Mouse (Mus musculus) frontal cortex, postnatal 25 days (tissue): ENCODE results near the gene Ccdc62.

ENCODE experiments used
- DNase-seq, 2 experiments: peaks; one replicate each; pipeline ENCODE4 v3.0.0; 2022; ENCODE audit warnings: low spot score in 2 of 2

The Ccdc62 gene

DNA sequence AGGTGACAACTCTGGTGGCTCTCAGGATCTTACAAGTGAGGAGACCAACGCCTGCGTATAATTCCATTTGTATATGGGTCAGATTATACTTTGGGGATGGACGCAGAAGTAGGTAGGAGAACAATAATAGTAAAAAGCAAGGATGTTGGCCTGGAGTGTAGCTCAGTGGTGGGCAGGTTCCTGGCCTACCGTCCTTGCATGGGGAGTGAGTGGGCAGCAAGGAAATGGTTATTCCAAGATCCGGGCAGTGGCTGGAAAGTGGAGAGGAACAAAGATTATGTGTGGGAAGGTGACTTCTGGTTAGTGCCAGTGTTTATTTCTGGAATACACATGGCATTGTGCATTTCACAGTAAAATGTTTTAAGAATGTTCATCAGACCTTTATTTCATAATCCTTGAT is 5.5 kb downstream of the Ccdc62 start:
- no peak for DNase-seq

DNA sequence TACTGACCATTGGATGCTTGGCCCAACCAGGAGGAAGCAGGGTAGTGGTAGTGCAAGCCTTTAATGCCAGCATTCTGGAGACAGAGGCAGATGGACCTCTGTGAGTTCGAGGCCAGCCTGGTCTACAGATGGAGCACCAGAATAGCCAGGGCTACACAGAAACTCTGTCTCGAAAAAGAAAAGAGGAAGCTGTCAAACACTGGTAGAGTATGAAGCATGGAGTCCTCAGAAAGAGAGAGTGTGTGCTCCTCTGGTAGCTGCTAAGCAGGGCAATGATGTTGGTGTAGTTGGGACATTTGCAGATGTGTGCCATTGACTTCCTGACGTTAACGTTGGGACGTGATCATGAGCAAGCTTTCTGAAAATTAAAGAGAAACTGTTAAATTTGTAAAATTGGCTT is 8.0 kb downstream of the Ccdc62 start:
- DNase-seq, result no peak

DNA sequence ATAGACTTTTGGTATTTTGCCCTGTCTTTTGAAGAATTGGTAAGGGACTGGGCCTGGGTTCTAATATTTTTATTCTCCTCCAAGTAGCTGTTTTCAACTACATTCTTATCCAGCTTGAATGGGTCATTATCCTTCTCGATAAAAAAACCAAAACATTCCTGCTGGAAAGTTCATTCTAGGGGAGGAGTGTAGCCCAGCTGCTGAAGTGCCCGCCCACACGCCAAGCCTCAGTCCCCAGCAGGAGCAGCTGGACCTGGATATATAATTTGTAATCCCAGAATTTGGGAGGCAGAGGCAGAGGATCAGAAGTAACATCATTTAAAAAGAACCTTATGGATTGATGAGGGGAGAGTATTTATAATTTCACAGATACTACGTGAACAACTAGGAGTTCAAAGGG is 16.1 kb downstream of the Ccdc62 start:
- DNase-seq, result no peak

DNA sequence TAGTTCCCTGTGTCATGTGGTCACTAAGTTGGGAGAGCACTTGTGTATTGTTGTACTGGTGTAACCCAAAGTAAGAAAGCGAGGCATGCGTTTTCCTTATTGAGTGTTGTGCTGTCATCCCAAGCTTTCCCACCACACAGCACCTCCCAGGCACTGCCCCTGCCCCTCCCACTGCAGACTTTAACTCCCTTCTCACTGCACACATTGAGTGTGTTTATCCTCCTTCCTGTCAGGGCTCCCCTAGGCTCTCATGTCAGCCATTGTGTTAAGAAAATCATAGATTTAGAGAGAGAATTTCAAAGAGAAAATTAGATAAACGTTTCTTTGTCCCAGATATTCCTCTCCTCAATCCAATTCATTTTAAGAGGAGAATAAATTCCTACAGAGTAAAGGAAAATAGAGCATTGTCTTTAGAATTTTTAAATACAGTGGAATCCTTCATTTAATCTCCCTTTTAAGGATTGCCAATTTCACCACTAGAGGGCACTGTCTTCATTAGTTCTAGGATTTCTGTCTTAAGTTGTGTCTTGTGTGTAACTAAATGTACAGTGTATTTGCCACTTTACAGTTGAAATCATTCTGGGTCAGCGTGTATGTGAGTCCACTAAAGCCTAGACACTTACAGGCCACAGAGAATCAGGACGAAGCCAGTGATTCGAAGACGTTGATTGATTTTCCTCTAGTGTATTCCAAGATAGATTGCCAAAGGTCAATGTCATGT is 16.7 kb downstream of the Ccdc62 start:
- DNase-seq, result no peak

DNA sequence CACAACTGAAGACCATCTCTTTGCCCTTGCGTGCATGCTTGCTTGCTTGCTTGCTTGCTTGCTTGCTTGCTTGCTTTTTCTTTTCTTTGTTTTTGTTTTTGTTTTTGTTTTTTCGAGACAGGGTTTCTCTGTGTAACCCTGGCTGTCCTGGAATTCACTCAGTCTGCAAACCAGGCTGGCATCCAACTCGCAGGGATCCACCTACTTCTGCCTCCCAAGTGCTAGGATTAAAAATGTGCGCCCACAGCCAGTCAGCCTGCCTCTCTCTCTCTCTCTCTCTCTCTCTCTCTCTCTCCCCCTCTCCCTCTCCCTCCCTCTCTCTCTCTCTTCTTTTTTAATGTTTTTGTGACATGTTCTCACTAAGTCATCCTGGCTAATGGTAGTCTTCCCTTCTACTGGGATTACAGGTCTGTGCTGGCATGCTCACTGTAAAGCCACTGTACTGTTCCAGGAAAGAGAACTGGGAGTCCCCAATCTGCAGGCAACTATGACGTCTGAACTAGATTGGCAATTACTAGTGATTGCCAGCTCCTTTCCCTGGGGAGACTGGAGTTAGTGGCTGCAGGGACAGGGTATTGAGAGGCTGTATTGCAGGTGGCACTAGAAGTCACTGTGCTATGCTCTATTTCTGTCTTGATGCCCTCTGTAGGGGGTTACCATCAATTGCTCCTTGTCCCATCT is 22.0 kb downstream of the Ccdc62 start:
- no peak for DNase-seq

DNA sequence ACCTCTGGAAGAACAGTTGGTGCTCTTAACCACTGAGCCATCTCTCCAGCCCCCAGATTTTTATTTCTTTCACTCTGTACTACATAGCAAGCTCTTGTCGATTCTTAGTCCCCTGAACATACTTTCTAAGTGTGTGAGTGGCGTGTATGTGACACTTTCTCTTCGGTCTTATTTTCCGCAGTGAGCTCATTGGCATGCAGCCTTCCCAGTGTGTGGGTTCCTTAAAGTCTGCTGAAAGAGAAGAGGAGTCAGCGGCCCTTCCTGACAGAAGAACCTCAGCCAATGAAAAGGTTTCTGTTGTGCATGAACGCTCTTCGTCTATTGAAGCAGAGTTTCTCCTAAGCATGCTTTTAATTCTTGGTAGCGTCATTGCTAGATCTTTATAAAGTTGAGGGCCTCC is 26.7 kb downstream of the Ccdc62 start:
- DNase-seq, result no peak

DNA sequence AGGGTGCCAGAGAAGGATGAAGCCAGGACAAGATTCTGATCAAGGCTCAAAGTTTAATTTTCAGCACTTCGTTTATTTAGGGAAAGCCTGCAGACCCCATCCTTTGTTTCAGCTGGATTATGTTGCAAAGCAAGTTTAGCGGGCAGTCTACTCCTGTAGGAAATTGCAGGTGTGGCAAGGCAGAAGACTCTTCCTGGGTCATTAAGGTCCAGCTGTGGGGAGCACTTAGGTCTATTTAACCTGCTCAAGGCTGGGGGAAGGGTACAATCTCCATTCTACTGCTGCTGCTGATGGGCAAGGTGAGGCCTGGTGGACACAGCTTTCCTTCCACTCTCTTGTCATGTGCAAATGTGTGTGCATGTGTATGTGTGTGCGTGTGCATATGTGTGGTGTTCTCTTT is 28.5 kb downstream of the Ccdc62 start:
- no peak for DNase-seq

DNA sequence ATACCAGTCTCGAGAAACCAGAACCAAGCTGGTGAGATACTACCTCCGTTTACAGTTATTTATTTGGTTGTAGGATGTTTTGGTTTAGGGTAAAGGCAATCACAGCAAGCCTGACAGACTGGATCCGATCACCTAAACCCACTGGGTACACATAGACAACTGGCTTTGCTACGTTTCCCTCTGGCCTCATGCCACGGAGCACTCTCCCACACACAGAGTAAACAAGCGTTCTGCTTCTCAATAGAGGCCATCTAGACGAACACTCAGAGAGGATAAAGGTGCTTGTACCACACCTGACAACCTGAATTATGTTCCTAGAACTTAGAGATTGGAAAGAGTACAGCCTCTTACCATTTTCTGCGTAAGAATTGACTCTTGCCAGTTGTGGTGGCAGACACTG is 29.6 kb downstream of the Ccdc62 start:
- DNase-seq, result no peak

DNA sequence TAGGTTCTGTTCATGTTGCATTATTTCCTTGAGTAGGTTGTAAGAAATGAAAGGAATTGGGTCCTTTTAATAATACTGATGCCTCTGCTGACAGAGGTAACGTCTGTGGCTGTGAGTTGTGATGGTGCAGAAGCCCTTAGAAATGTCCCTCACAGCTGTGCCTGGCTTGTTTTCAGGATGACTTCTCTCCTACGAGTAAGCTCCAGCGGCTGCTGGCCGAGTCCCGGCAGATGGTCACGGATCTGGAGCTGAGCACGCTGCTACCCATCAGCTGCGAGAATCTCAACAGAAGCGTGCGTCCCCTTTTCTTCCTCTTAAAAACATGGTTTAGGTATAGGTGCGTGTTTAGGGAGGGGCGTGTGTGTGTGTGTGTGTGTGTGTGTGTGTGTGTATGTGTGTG is 30.6 kb downstream of the Ccdc62 start:
- no peak for DNase-seq

DNA sequence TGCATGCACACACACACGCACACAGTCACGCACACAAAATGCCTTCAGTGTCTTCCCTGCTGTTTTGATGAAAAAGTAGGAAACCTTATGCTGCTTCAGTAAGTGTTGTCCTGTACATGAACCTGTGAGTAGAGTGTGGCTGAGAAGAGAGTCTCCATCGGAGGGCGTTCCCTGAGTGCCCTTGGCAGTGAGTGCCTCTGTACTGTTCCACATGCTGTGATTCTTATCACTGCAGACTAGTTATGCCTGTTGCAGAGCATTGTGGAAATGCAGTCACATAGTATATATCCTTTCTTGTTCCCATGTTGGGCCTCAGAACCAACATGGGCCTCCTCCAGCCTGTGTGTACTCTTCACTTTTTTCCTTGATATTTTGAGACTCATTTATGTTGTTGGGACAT is 33.7 kb downstream of the Ccdc62 start:
- no peak for DNase-seq

DNA sequence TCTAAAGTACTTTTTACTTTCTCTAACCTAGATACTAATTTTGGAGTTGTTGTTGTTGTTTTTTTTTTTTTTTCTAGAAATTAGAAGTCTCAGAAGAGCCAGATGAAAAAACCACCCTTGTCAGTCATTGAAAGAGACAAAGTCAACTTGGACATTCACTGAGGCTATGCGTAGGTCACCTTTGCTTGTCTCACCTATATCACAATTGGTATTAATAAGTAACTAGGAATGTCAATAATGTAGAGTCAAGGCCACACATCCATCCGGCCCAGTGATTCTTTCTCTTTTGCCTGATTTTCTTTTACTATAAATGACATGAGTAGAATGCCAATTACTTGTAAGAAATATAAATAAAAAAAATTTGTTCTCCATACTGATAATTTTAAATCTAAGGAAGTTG is 36.3 kb downstream of the Ccdc62 start:
- no peak for DNase-seq

DNA sequence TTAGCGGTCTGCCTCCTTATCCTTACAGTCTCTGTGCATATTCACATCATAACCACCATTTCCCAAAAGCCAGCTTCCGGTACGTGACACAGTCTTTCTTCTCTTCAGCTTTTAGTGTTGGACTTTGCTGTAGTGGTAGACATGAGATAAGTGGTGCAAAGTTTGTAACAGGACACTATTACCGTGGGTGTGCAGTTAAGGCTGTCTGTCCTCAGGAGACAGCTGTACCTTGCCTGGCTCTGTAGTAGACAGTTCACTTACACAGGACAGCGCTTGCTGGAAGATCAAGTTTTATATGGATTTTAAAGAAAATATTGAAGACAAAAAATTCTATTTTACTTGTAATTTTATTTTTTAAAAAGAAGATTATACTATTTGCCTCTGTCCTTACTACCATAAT is 38.0 kb downstream of the Ccdc62 start:
- no peak for DNase-seq

DNA sequence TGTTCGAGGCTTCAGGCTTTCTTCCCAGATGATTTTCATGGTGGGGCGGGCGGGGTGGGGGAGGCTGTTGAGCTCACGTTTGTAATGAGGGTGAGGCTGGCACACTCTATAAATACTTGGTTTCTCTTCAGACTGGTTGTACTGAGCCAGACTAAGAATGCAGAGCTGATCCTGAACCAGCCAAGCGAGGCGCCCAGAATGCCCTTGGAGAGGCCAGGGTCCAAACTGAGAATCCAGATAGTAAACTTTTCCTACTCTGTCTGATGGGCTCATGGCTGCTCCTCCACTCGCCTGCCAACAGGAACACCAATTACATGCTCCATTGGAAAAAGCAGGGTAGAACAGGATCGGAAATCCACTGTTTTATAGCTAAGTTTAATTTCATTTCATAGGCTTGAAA is 38.7 kb downstream of the Ccdc62 start:
- DNase-seq, result no peak

DNA sequence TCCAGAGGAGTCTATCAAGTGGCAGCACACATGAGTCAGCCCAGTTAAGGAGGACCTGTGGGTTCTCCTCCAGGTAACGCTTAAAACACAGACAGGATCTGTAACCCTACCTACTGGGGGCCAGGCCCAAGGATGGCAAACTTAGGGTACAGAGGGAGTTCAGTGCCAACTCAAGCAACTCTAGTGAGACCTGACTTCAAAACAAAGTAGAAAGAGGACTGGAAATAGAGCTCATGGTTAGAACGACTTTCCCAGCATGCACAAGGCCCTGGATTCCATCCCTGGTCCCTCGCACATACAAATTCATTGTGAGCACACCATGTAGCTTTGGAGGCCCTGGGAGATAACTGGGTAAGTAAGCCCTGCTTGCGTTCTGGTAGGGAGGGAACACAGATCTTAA is 40.1 kb downstream of the Ccdc62 start:
- no peak for DNase-seq

DNA sequence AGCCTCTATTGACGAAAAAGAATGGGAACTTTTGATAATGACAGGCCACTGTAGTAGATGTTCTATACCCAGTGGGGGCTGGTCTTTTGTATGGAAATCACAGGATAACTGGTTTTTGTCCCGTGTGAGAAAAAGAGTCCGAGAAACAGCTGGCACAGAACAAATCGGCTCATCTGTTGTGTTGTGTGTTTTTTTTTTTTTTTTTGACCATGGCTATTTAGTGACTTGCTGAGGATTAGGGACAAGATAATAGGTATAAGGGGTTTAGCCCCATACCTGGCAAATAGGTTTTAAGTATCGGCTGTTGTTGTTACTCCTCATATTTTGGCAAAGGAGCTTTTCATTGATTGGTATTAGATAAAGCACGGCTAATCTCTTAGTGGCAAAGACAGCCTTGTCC is 42.0 kb downstream of the Ccdc62 start:
- DNase-seq, result no peak

DNA sequence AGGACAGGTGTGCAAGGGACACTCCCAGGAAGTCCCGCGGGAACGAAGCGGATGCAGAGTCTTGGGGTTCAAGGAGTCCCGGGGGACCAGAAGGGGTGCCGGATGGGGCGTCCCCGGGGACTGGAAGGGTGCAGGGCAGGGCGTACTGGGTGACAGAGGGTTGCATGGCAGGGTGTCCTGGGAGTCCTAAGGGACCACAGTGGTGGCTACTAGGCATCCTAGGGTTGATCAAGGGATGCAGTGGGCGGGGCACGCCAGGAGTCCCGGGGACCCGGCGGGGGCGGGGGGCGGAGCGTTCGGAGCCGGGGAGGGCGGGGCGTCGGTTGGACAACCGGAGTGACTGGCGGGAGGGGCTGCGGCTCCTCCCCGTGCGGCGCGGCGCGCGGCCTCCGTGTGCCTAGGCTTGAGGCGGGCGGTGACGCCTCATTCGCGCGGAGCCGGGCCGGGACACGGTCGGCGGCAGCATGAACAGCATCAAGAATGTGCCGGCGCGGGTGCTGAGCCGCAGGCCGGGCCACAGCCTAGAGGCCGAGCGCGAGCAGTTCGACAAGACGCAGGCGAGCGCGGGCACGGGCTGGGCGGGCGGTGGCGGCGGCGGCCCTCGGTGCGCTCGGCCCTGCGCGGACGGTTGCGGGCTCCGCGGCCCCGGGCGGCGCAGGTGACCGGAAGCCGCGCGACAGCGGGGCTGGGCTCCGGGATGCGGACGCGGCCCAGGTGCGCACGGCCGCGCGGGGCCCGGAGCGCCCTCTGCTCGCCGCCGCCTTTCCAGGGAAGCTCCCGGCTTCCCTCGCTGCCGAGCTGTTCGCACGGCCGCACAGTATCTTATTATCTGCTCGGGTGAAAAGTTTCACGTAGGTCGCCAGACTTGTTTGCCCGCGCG is 43.1 kb downstream of the Ccdc62 start, which contains the start of gene Hip1r:
Hip1r (plus strand) TSS at position 330 of the 880 bp plus-strand sequence.
- DNase-seq, result peak in 1 of 2 experiments; percentile 58

DNA sequence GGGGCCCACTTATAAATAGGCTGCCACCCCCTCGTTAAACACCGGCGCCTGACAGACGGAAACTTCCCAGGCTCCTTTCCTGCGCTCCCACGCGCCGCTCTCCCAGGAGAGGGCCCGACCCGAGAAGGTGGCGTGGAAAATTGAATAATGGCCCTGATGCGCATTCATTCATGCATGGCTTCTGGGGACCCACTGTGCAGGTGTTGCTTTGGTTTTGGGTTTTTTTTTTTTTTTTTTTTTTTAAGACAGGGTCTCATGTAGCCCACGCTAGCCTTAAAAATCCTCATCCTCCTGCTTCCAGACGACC is 43.7 kb downstream of the Ccdc62 start:
- DNase-seq, result no peak

DNA sequence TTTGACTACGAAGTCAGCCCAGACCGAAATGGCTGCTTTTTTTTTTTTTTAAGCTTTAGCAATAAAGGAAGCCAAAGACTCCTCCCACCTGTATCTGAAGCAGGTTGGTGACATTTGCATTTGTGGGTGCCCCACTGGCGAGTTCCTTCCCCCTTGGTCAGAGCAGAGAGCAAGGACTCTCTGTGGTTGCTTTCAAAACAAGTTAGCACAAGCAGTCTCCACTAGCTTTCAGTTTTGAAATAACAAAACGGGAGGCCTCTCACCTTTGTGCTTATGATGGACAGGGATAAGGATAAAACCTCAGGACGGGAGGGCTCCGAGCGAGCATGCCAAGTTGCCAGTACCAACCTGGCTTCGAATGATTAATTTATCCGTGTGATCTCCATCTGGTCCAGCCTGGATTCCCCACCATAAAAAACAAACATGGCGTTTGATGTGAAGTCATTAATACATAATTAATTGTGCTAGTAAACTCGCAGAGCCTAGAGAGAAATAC is 44.2 kb downstream of the Ccdc62 start:
- no peak for DNase-seq

DNA sequence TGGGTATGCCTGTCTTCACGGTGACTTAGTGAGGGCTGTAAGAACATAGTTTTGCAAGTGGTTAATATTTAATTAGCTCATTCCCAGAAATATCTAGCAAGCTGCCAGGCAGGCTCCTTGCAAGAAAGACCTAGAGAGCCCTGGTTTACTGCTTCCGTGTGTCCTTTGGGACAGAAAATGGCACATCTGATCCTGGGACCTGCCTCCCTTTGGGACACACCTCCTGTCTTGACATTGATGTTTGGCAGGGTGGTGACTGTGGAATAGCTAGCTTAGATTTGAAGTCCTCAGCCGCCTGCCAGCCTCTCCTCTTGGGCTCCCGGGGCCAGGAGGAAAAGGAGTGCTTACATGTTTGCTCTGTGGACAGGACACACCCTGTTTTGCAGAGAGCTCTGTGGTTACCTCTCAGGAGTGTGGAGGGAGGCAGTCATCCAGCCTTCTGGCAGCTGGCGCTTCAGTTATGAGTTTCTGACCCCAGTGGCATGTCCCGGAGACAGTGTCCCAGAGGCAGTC is 45.2 kb downstream of the Ccdc62 start:
- no peak for DNase-seq

DNA sequence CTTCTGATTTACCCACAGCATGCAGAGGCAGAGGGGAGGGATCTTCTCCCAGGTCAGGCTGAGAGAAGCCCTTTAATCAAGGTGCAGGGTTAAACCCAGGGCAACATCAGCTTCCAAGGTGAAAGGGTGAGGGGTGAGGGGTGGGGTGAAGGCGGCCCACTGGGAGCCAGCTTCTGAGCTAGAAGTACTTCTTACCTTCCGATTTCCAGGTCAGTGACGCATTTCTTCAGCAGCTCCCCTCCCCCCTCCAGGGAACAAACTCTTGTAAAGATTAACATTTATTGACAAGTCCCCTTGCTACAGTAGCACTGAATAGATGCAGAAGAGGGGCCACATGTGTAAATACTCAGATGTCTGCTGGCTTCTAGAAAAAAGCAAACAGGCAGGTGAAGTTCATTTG is 46.8 kb downstream of the Ccdc62 start:
- no peak for DNase-seq

DNA sequence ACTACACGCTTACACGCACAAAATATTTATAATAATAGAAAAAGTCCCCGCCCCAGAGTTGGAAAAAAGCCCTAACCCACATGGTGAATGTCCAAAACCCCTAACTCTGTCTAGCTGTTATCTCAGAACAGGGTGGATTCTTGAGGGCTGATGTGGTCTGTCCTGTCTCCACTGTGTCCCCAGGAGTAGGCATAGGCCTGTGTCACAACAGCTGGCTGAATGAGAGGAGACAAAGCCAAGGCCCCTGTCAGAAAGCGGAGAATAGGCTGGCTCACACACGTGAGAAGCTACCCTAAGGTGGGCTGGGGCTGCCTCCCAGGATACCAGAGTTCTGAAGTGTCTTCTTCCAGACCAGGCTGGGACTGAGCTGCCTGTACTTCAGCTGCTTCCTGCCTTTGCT is 47.7 kb downstream of the Ccdc62 start:
- no peak for DNase-seq

DNA sequence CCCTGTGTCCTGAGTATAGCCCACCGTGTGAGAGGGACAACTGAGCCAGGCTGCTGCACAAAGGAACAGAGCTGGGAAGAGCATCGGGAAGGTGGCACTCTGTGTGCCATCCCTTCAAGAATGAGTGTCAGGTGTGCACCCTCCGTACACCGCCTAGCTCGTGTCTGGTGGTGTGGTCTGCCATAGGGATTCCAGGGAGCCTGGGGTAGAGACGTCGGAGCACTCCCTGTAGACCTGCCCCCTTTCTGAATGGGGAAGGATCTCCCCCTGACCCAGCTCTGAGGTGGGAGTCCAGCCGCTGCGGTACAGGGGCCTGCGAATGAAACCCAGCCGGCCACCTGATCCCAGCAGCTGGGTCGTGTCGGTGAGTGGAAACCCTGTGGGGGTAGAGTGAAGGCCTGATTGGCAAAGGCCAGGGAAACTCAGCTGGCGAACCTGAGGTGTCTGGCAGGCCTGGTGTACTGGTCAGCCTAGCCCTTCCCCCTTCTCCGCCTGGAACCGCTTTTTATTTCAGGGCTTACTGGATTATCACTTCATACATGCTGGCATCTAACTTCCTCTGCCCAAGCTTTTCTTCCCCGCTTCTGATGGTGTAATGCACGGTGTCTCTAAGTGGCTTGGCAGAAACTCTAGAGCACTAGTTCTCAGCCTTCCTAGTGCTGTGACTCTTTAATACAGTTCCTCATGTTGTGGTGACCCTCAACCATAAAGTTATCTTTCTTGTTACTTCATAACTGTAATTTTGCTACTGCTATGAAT is 48.9 kb downstream of the Ccdc62 start:
- DNase-seq, result no peak
